Mouse (Mus musculus) stomach, postnatal 0 days (tissue): Measurements from ENCODE around the gene Dcpp3.

Source experiments
- CTCF ChIP-seq: IDR thresholded peaks from 2 replicates; pipeline ENCODE4 v1.5.1; 2016; ENCODE audit warnings: antibody characterized with exemption, low read depth, mild to moderate bottlenecking, moderate library complexity
- EP300 ChIP-seq: optimal IDR thresholded peaks from 2 replicates; pipeline ENCODE3; 2016; ENCODE audit warnings: antibody characterized with exemption

DNA sequence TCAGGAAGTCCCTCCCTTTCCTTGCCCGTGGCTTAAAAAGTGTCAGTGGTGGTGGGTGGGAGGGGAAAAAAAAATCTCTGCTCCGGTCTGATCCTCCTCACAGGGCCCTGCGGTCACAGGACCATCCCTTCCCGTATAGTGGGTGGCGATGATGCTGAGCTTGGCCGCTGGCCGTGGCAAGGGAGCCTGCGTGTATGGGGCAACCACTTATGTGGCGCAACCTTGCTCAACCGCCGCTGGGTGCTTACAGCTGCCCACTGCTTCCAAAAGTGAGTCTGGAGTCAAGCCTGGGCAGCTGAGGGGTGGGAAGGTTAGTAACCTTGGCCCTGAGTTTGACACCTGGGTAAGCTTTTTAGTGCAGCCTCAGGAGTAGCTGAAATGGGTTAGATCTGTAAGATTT is 48.7 kb upstream of the Dcpp3 start:
- TF ChIP-seq EP300 (no peak), CTCF (no peak)
